Mouse (Mus musculus) liver, postnatal 0 days (tissue): Measurements from ENCODE around the gene Mex3b. TPM values are rescaled to one million over a fixed set of nuclear protein-coding genes. Genes with fewer than 3 reads are reported as not detected.

ENCODE experiments used
- ATAC-seq: fragments of 200-750 bp; cut with Nextera tagmentation; 2 replicates; pipeline ENCODE4 v1.8.0; 2017; ENCODE audit warnings: mild to moderate bottlenecking, moderate library complexity
- DNase-seq: peaks from one replicate; pipeline ENCODE4 v3.0.0-alpha.2; 2016
- H3K27ac ChIP-seq: fragments of 300-500 bp; sonication (generic); 2 replicates; pipeline ENCODE4 v1.5.1; 2014; ENCODE audit warnings: antibody characterized with exemption, moderate library complexity, mild to moderate bottlenecking, low read depth
- H3K27me3 ChIP-seq: fragments of 300-500 bp; sonication (generic); 2 replicates; pipeline ENCODE4 v1.6.1; 2014; ENCODE audit warnings: low read length, control low read depth, mixed read lengths; ENCODE audit not compliant: insufficient read depth
- H3K36me3 ChIP-seq: fragments of 300-500 bp; sonication (generic); replicated peaks from 2 replicates; pipeline ENCODE4 v1.6.1; 2014; ENCODE audit warnings: mild to moderate bottlenecking, control low read depth, low read length, moderate library complexity, mixed read lengths; ENCODE audit not compliant: insufficient read depth
- H3K4me1 ChIP-seq: fragments of 300-500 bp; sonication (generic); 2 replicates; pipeline ENCODE4 v1.6.1; 2014; ENCODE audit warnings: antibody characterized with exemption, mild to moderate bottlenecking, control low read depth; ENCODE audit not compliant: insufficient read depth
- H3K4me2 ChIP-seq: fragments of 300-500 bp; sonication (generic); 2 replicates; pipeline ENCODE4 v1.6.1; 2014; ENCODE audit warnings: low read depth, mild to moderate bottlenecking, low read length, moderate library complexity, mixed read lengths
- H3K4me3 ChIP-seq: fragments of 300-500 bp; sonication (generic); 2 replicates; pipeline ENCODE4 v1.5.1; 2014; ENCODE audit warnings: low read depth, low read length
- H3K9ac ChIP-seq: fragments of 300-500 bp; sonication (generic); replicated peaks from 2 replicates; pipeline ENCODE4 v1.6.1; 2014; ENCODE audit warnings: mild to moderate bottlenecking, moderate library complexity
- H3K9me3 ChIP-seq: fragments of 300-500 bp; sonication (generic); 2 replicates; pipeline ENCODE4 v1.6.1; 2016; ENCODE audit warnings: mild to moderate bottlenecking, control low read depth, low read length, mixed read lengths
- CTCF ChIP-seq: sonication (generic); IDR thresholded peaks from 2 replicates; pipeline ENCODE4 v1.5.1; 2016; ENCODE audit warnings: antibody characterized with exemption, low read depth
- EP300 ChIP-seq: IDR thresholded peaks from 2 replicates; pipeline ENCODE4 v1.6.1; 2016; ENCODE audit warnings: antibody characterized with exemption, low read depth, mild to moderate bottlenecking
- WGBS: fragments of 180-500 bp; shearing (Covaris S2); extraction: QIAGEN DNeasy Blood & Tissue Kit; methylation state at CpG from one replicate; pipeline ENCODE4 v1.1.7; 2014; ENCODE audit not compliant: insufficient replicate concordance; 5-methylcytosine and 5-hydroxymethylcytosine counted together
- polyA plus RNA-seq: library from polyadenylated mRNA; unstranded; fragments of >200 nt; fragmentation: Nextera tagmentation; extraction: Ambion mirVana; gene quantifications from 2 replicates; pipeline ENCODE4 v1.2.1, GENCODE M21; 2015

The Mex3b gene
- polyA plus RNA-seq, 1 experiment from 2014 or later = 0.40 TPM

DNA sequence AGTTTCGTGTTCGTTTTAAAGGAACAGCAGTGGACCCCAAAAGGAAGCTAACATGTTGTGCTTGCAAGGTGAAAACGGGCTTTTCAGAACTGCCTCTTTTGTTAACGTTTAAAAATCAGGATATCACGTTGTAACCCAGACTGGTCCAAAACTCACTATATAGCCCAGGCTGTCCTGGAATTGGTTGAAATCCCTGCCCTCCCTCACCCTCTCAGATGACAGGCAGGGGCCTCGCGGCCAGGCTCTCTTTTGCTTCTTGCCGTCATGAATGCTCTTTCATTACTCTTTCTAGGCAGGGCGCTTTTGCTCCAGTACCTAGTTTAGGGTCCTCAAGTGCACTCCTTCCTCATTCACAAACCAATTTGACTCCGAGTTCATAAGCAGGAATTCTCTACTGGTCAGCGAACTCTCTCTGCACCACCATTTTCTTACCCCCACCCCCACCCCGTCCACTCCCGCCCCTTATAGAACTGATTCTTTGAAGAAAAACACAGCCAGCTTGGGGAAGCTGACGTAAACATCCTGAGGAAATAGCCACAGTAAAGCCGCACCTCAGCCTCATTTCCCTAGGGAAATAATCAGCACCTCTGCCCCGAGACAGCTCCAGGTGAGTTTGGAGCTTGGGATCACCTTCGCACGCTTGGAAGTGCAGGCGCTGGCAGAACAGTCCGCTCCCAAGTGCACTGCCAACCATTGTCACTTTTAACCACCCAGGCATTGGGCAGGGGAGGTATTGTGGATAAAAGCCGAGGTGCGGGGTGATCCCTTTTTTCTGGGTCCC lies 2.0 kb upstream of the Mex3b start:
- DNase-seq (peak; percentile 23), ATAC-seq (no peak)
- WGBS = 2% methylated on average over 22 of the region's 22 CpGs
- Histone ChIP-seq H3K36me3 (no peaks in the 10 kb centered on the region), H3K27ac (0 out of 2 replicates have a peak overlapping the region, but pooled peaks have one; percentile 51), H3K9me3 (no peaks in the 10 kb centered on the region), H3K4me3 (peak overlapping the region; percentile 55), H3K9ac (peak overlapping the region; percentile 50; the same call in 1 of the 2 replicates), H3K27me3 (peaks cover 44% of the 10 kb centered on the region), H3K4me1 (peaks cover 23% of the 10 kb centered on the region), H3K4me2 (peak overlapping the region; percentile 87)
- no peak for TF ChIP-seq EP300
- no peak for TF ChIP-seq CTCF

DNA sequence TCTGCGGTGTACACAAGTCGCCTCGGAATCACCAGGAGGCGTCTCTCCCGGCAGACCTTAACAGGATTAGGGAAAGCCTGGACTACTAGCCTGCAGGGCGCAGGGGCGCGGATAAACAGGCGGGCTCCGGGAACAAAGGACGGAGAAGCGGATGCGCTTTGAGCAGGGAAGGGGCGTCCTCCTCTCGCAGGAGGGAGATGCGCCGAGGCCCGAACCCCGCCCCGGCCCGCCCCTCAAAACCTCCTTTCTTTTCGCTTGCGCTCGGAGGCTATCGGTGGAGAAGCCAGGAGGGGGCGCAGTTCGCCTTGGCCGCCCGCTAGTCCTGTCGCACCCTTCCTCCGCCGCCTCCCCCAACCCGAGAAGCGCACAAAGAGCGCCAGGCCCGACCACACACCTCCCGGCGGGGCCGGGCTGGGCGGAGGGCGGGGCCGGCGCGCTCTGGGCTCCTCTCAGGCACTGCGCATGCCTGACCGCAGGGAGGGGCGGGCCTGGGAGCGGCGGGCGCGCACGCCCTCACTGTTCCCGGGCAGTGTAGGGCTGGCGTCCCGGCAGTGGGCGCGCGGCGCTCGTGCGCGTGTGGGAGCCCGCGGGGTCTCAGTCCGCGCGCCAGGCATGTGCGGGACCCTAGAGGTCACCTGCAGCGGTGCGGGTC lies 1.2 kb upstream of the Mex3b start:
- ATAC-seq (peak; percentile 90), DNase-seq (peak; percentile 94)
- peaks cover 23% of the 10 kb centered on the region for H3K4me1 ChIP-seq
- H3K9me3 ChIP-seq = no peaks in the 10 kb centered on the region
- WGBS = under 1% methylated on average over 58 of the region's 70 CpGs
- H3K9ac ChIP-seq = peak overlapping the region; percentile 50
- peak overlapping the region; percentile 87 for H3K4me2 ChIP-seq
- peak overlapping the region; percentile 70 for H3K27ac ChIP-seq
- no peaks in the 10 kb centered on the region for H3K36me3 ChIP-seq
- H3K27me3 ChIP-seq = peaks cover 46% of the 10 kb centered on the region
- peak overlapping the region; percentile 55 for H3K4me3 ChIP-seq
- TF ChIP-seq EP300 = no peak
- TF ChIP-seq CTCF = peak; percentile 80

GRCm38 (mm10) chr7:82866486-82867270 lies 455 bp upstream of the Mex3b start:
- Histone ChIP-seq H3K27ac (peak overlapping the region; percentile 81), H3K36me3 (no peaks in the 10 kb centered on the region), H3K9me3 (no peaks in the 10 kb centered on the region), H3K9ac (peak overlapping the region; percentile 43), H3K27me3 (peaks cover 46% of the 10 kb centered on the region), H3K4me2 (peak overlapping the region; percentile 87), H3K4me1 (peaks cover 23% of the 10 kb centered on the region), H3K4me3 (peak overlapping the region; percentile 55)
- peak; percentile 70 for ATAC-seq
- no peak for TF ChIP-seq CTCF
- TF ChIP-seq EP300 = no peak
- DNase-seq = peak; percentile 86
- WGBS = under 1% methylated on average over 49 of the region's 68 CpGs

DNA sequence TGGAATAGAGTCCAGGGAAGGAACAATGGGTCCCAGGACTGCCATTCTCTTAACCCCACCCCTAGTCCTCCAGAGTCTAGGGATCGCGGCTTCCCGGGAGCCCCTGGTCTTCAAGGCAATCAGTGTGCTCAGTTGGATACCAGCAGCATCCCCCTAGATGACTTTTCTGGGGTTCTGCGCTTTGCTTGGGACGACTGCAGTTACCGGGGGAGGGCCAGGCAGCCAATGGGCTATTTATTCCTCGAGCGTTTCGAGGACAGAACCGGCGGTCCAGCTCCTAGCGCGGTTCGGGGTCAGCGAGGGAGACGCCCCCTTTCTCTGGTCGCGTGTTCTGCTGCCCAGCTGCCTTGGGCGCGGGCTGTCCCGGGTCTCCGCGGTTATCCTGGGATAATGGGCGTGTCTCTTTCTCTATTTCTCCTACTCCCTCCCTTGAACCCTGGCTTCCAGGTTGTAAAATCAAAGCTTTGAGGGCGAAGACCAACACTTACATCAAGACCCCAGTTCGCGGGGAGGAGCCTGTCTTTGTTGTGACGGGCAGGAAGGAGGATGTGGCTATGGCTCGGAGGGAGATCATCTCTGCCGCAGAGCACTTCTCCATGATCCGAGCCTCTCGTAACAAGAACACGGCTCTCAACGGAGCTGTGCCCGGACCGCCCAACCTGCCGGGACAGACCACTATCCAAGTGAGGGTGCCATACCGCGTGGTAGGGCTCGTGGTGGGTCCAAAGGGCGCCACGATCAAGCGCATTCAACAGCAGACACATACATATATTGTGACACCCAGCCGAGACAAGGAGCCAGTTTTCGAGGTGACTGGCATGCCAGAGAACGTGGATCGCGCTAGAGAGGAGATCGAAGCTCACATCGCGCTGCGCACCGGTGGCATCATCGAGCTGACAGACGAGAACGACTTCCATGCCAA lies 1.4 kb downstream of the Mex3b start:
- ATAC-seq (no peak), DNase-seq (peak; percentile 29)
- TF ChIP-seq CTCF (no peak), EP300 (no peak)
- Histone ChIP-seq H3K9ac (no peak overlapping the region), H3K4me2 (peak overlapping the region; percentile 87), H3K36me3 (no peaks in the 10 kb centered on the region), H3K9me3 (no peaks in the 10 kb centered on the region), H3K27me3 (peaks cover 46% of the 10 kb centered on the region), H3K4me3 (peak overlapping the region; percentile 55), H3K4me1 (peaks cover 23% of the 10 kb centered on the region), H3K27ac (no peak overlapping the region)
- WGBS = 2% methylated on average over 56 of the region's 56 CpGs

GRCm38 (mm10) chr7:82869231-82870147 lies 2.4 kb downstream of the Mex3b start:
- peak; percentile 30 for DNase-seq
- H3K36me3 ChIP-seq = no peaks in the 10 kb centered on the region
- ATAC-seq = no peak
- peak overlapping the region; percentile 55 for H3K4me3 ChIP-seq
- TF ChIP-seq EP300 = no peak
- 0 out of 2 replicates have a peak, but pooled peaks have one; percentile 3 for TF ChIP-seq CTCF
- H3K4me2 ChIP-seq = peak overlapping the region; percentile 87
- H3K9me3 ChIP-seq = no peaks in the 10 kb centered on the region
- H3K4me1 ChIP-seq = peaks cover 23% of the 10 kb centered on the region
- 29% methylated on average over 56 of the region's 56 CpGs for WGBS
- H3K9ac ChIP-seq = no peak overlapping the region
- H3K27ac ChIP-seq = no peak overlapping the region
- peaks cover 43% of the 10 kb centered on the region for H3K27me3 ChIP-seq
